Mouse (Mus musculus): ENCODE data around the gene Spata13.

DNA sequence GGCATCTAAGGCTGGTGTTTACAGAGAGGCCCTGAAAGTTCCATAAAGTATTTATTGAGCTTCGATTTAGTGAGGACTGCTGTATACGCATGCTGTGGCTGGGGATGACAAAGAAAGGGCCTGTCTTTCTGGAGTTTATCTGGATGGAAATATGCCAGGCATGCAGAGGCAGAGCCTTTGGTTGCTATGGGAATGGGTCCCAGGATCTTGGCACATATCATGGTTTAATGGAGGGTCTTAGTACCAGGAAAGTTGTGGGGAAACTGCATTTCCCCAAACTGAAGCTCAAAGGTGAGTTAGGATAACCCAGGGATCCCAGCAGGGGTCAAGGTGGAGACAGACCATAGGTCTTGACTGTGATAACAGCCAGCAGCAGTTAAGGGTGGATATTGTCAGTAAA lies 37.7 kb downstream of the Spata13 start:
- TF ChIP-seq E2F4 (IDR thresholded peaks at IDR 0.05; ENCODE audit: insufficient read depth) = no peak
- no peak for TF ChIP-seq POLR2A (IDR thresholded peaks at IDR 0.05; ENCODE audit: insufficient read length, low read depth)
- no peak for TF ChIP-seq MAX (IDR thresholded peaks at IDR 0.05; ENCODE audit: low read depth)
- no peak for TF ChIP-seq REST (IDR thresholded peaks at IDR 0.05; ENCODE audit: insufficient read depth, insufficient read length)
- TF ChIP-seq USF1 (IDR thresholded peaks at IDR 0.05; ENCODE audit: low read depth) = no peak
